Mouse (Mus musculus) v-Abl transformed pro-B cells (cell line): ENCODE data around the gene Hist1h2bh.

Experiments used
- in situ Hi-C, 2 experiments: fragments of 400-800 bp; cut with MboI; formaldehyde crosslinking; loops; one replicate each; pipeline ENCODE4 v1.15.1; 2025; ENCODE audit not compliant: unreplicated experiment in 2 of 2

The Hist1h2bh gene

GRCm38 (mm10) chr13:23575864-23576313 lies 32.7 kb upstream of the Hist1h2bh start:
- in situ Hi-C loops: loop anchor here (25.0 kb wide), 2 partner anchors 336 to 1789 kb away; partner anchors contain the start of genes Hist1h1b (in 1 of the 2), Hist1h2an (in 1 of the 2), Hist1h2bp (in 1 of the 2) and Hist1h3i (in 1 of the 2)

- in situ Hi-C loops: loop anchor here (25.0 kb wide), 2 partner anchors 337 to 1788 kb away; partner anchors contain the start of genes Hist1h1b (in 1 of the 2), Hist1h2an (in 1 of the 2), Hist1h2bp (in 1 of the 2) and Hist1h3i (in 1 of the 2)
These were observed 32.2 kb upstream of the Hist1h2bh start, which contains the start of gene Hist1h3d for GRCm38 (mm10) chr13:23575271-23575851. Gene Hist1h3d (plus strand): TSS chr13:23575763.

- in situ Hi-C loops: loop anchor here (25.0 kb wide), 3 partner anchors 338 to 1787 kb away; partner anchors contain the start of genes Hist1h1b (in 1 of the 2), Hist1h2an (in 1 of the 2), Hist1h2bp (in 1 of the 2) and Hist1h3i (in 1 of the 2)
These were observed 31.5 kb upstream of the Hist1h2bh start for GRCm38 (mm10) chr13:23574546-23575170.

- in situ Hi-C loops: loop anchor here in 1 of 2 experiments (25.0 kb wide), 1 partner anchor 838 kb away; no protein-coding TSS in a partner anchor
These were observed 30.8 kb upstream of the Hist1h2bh start, which contains the start of the genes Hist1h2bf and Hist1h2ad for GRCm38 (mm10) chr13:23573898-23574524. Gene Hist1h2bf (minus strand): TSS chr13:23574196. Gene Hist1h2ad (plus strand): TSS chr13:23574381.

- in situ Hi-C loops: loop anchor here in 1 of 2 experiments (25.0 kb wide), 1 partner anchor 839 kb away; no protein-coding TSS in a partner anchor
These were observed 30.1 kb upstream of the Hist1h2bh start for GRCm38 (mm10) chr13:23573034-23573897.

- in situ Hi-C loops: loop anchor here in 1 of 2 experiments (25.0 kb wide), 1 partner anchor 840 kb away; no protein-coding TSS in a partner anchor
These were observed 29.2 kb upstream of the Hist1h2bh start for GRCm38 (mm10) chr13:23572218-23573033.

- in situ Hi-C loops: loop anchor here in 1 of 2 experiments (25.0 kb wide), 1 partner anchor 841 kb away; no protein-coding TSS in a partner anchor
These were observed 28.5 kb upstream of the Hist1h2bh start for GRCm38 (mm10) chr13:23571504-23572217.

- in situ Hi-C loops: loop anchor here in 1 of 2 experiments (25.0 kb wide), 1 partner anchor 841 kb away; no protein-coding TSS in a partner anchor
These were observed 27.9 kb upstream of the Hist1h2bh start, which contains the start of the genes Hist1h2ae and Hist1h2bg for GRCm38 (mm10) chr13:23571022-23571503. Gene Hist1h2ae (minus strand): TSS chr13:23571220. Gene Hist1h2bg (plus strand): TSS chr13:23571396.

- in situ Hi-C loops: loop anchor here in 1 of 2 experiments (25.0 kb wide), 1 partner anchor 842 kb away; no protein-coding TSS in a partner anchor
These were observed 27.2 kb upstream of the Hist1h2bh start for GRCm38 (mm10) chr13:23570261-23571021.

- in situ Hi-C loops: loop anchor here in 1 of 2 experiments (25.0 kb wide), 1 partner anchor 848 kb away; no protein-coding TSS in a partner anchor
These were observed 21.3 kb upstream of the Hist1h2bh start for GRCm38 (mm10) chr13:23564482-23564881.

- in situ Hi-C loops: loop anchor here in 1 of 2 experiments (25.0 kb wide), 1 partner anchor 849 kb away; no protein-coding TSS in a partner anchor
These were observed 19.7 kb upstream of the Hist1h2bh start for GRCm38 (mm10) chr13:23562699-23563462.

- in situ Hi-C loops: loop anchor here in 1 of 2 experiments (25.0 kb wide), 1 partner anchor 850 kb away; no protein-coding TSS in a partner anchor
These were observed 18.9 kb upstream of the Hist1h2bh start, which contains the start of gene Hist1h3e for GRCm38 (mm10) chr13:23561883-23562659. Gene Hist1h3e (minus strand): TSS chr13:23562369.

- in situ Hi-C loops: loop anchor here in 1 of 2 experiments (25.0 kb wide), 1 partner anchor 851 kb away; no protein-coding TSS in a partner anchor
These were observed 18.3 kb upstream of the Hist1h2bh start for GRCm38 (mm10) chr13:23561531-23561882.

- in situ Hi-C loops: loop anchor here in 1 of 2 experiments (25.0 kb wide), 1 partner anchor 852 kb away; no protein-coding TSS in a partner anchor
These were observed 17.5 kb upstream of the Hist1h2bh start for GRCm38 (mm10) chr13:23560699-23561098.

GRCm38 (mm10) chr13:23556906-23557305 lies 13.7 kb upstream of the Hist1h2bh start:
- in situ Hi-C loops: loop anchor here (10.0 to 25.0 kb wide), 4 partner anchors 138 to 1802 kb away; partner anchors contain the start of genes Hist1h1t (in 1 of the 2), Hist1h2ak (in 1 of the 2), Hist1h2bb (in 1 of the 2) and Hist1h2bn (in 1 of the 2)
